ENCODE assay signal across 14 mouse cellular contexts in genomic region chr9:69339829-69340228, GRCm38 (mm10).
"Had no signal": no experiment of that assay in that cellular context is flagged by ENCODE, and none has a peak within 500 bp of the region (broad histone marks: within the 10 kb centered on the region; RNA-seq: fewer than 3 reads in every experiment).

No protein-coding gene starts in this region.

- H3K9me3 ChIP-seq: limb, embryonic 10.5 days; limb, embryonic 13.5 days; liver, embryonic 13.5 days; midbrain, embryonic 12.5 days; midbrain, embryonic 15.5 days; neural tube, embryonic 13.5 days had no signal

- DNase-seq: layer of hippocampus, postnatal 36 days; liver; liver, embryonic 13.5 days; right cerebral cortex, postnatal 4 days; thymus, postnatal 36 days had no signal

- H3K36me3 ChIP-seq: limb, embryonic 10.5 days; limb, embryonic 13.5 days; liver, embryonic 13.5 days; midbrain, embryonic 12.5 days; midbrain, embryonic 15.5 days; neural tube, embryonic 13.5 days had no signal

- H3K4me3 ChIP-seq: left cerebral cortex, adult 2 months; limb, embryonic 10.5 days; limb, embryonic 13.5 days; liver, embryonic 13.5 days; midbrain, embryonic 12.5 days; midbrain, embryonic 15.5 days; neural tube, embryonic 13.5 days had no signal

- H3K27ac ChIP-seq: kidney, postnatal 0 days; left cerebral cortex, adult 2 months; limb, embryonic 10.5 days; limb, embryonic 13.5 days; liver, embryonic 13.5 days; macrophage; midbrain, embryonic 12.5 days; midbrain, embryonic 15.5 days; neural tube, embryonic 13.5 days had no signal

- H3K4me2 ChIP-seq: limb, embryonic 13.5 days; liver, embryonic 13.5 days; lung, embryonic 14.5 days; midbrain, embryonic 12.5 days; midbrain, embryonic 15.5 days; neural tube, embryonic 13.5 days had no signal

- H3K9ac ChIP-seq: limb, embryonic 13.5 days; liver, embryonic 13.5 days; lung, embryonic 14.5 days; midbrain, embryonic 12.5 days; midbrain, embryonic 15.5 days; neural tube, embryonic 13.5 days had no signal

- H3K27me3 ChIP-seq: liver, embryonic 13.5 days; midbrain, embryonic 12.5 days; midbrain, embryonic 15.5 days; neural tube, embryonic 13.5 days had no signal

- H3K4me1 ChIP-seq: midbrain, embryonic 12.5 days; neural tube, embryonic 13.5 days had no signal
